Mouse (Mus musculus): ENCODE measurements around the gene Tesc.

DNA sequence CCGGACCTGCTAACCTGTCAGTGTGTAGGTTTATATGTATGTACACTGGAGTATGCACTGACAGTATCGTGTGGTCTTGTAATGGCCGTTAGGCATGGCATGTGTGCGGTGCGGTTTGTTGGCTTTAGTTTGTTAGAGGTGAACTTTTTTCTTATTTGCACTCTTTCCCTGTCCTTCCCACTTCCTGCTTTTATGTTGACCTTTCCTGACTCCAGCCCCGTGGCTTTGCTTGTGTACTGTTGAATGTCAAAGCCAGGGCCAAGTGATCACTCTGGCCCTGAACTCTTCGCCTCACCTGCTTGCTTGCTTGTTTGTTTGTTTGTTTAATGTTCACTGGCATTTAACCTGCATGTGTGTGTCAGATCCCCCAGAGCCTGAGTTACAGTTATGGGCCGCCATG, 46.6 kb upstream of the Tesc start:
- TF ChIP-seq POLR2A (IDR thresholded peaks at IDR 0.05; ENCODE audit: borderline replicate concordance, control insufficient read depth, low read depth, low read length): no peak
- TF ChIP-seq CTCF (IDR thresholded peaks at IDR 0.05; ENCODE audit: control insufficient read depth, insufficient read depth, low read length): no peak

Measured in bone marrow, adult 2 months (tissue).